Comparison of ENCODE assay signal across 7 mouse cellular contexts in genomic region chr3:115596523-115596922, GRCm38 (mm10).
DNase-seq lines count a peak whose midpoint lies in the region; TF ChIP-seq lines count a peak whose summit lies in the region.

No protein-coding gene starts in this region.

- no peak overlapping the region for H3K4me3 ChIP-seq in ES-E14 (ENCODE audit: insufficient read depth in 1 of 2, low read depth in 1 of 2, low read length in 2 of 2, poor library complexity in 1 of 2, severe bottlenecking in 1 of 2)
- H3K4me3 ChIP-seq in embryonic facial prominence, embryonic 10.5 days, result no peak overlapping the region
- no peak overlapping the region for H3K4me3 ChIP-seq in small intestine, adult 2 months (ENCODE audit: low read depth, low read length)

- in situ Hi-C loops in ES-E14 (cut with MboI; ENCODE audit: low sequenced_read_pairs in 2 of 2, unreplicated experiment in 2 of 2), result no loop called here

- no peaks in the 10 kb centered on the region for H3K27me3 ChIP-seq in embryonic facial prominence, embryonic 10.5 days (replicated peaks; ENCODE audit: low read depth, poor library complexity, severe bottlenecking)
- H3K27me3 ChIP-seq in small intestine, adult 2 months (ENCODE audit: control insufficient read depth, insufficient read depth, low read length), result no peaks in the 10 kb centered on the region

- H3K27ac ChIP-seq in ES-E14 (ENCODE audit: insufficient read depth, low read depth, low read length, poor library complexity, severe bottlenecking), result no peak overlapping the region
- H3K27ac ChIP-seq in embryonic facial prominence, embryonic 10.5 days (replicated peaks), result no peak overlapping the region
- H3K27ac ChIP-seq in small intestine, adult 2 months (ENCODE audit: insufficient read depth, low read depth, low read length), result no peak overlapping the region

- DNase-seq in ES-E14 (ENCODE audit: low read depth, low spot score), result peak; percentile 79
- peak; percentile 71 for DNase-seq in adrenal gland, postnatal 14 days
- peak; percentile 66 for DNase-seq in embryonic facial prominence, embryonic 10.5 days (ENCODE audit: low spot score)
- DNase-seq in heart, postnatal 14 days, result peak; percentile 73 to 86
- DNase-seq in layer of hippocampus, adult 11-12 months (ENCODE audit: low spot score), result peak; percentile 52
- DNase-seq in lung, postnatal 14 days, result peak; percentile 79

- no peaks in the 10 kb centered on the region for H3K36me3 ChIP-seq in ES-E14 (ENCODE audit: control insufficient read depth, insufficient read depth, low read length, poor library complexity, severe bottlenecking)
- no peaks in the 10 kb centered on the region for H3K36me3 ChIP-seq in embryonic facial prominence, embryonic 10.5 days (replicated peaks)
- H3K36me3 ChIP-seq in small intestine, adult 2 months (ENCODE audit: control insufficient read depth, insufficient read depth, low read length), result no peaks in the 10 kb centered on the region

- no peak for TF ChIP-seq POLR2A in small intestine, adult 2 months (IDR thresholded peaks at IDR 0.05; ENCODE audit: low read depth, low read length)

- H3K9me3 ChIP-seq in ES-E14 (ENCODE audit: control insufficient read depth, insufficient read depth, low read depth, low read length), result no peaks in the 10 kb centered on the region
- H3K9me3 ChIP-seq in embryonic facial prominence, embryonic 10.5 days, result no peaks in the 10 kb centered on the region

- no peaks in the 10 kb centered on the region for H3K4me1 ChIP-seq in ES-E14 (ENCODE audit: control insufficient read depth in 2 of 2, insufficient read depth in 2 of 2, low read length in 2 of 2, poor library complexity in 1 of 2)
- H3K4me1 ChIP-seq in embryonic facial prominence, embryonic 10.5 days, result no peaks in the 10 kb centered on the region
- H3K4me1 ChIP-seq in small intestine, adult 2 months (ENCODE audit: control insufficient read depth, insufficient read depth, insufficient read length, low read length), result no peaks in the 10 kb centered on the region

- no peak overlapping the region for H3K9ac ChIP-seq in ES-E14 (ENCODE audit: insufficient read depth, low read depth, low read length, poor library complexity, severe bottlenecking)

- 39% methylated on average over 6 of the region's 6 CpGs for WGBS in embryonic facial prominence, embryonic 10.5 days
- WGBS in small intestine, adult 2 months, result 22% methylated on average over 6 of the region's 6 CpGs

- TF ChIP-seq CTCF in small intestine, adult 2 months (IDR thresholded peaks at IDR 0.05; ENCODE audit: extremely low read depth, insufficient read length, insufficient replicate concordance, low read depth, low read length), result peak; percentile 59; the same call in 1 of the 2 replicates

- intact Hi-C loops in heart, postnatal 14 days (cut with DNase I), result loop anchor here (2.0 to 5.0 kb wide), 2 partner anchors 46 to 381 kb away; no protein-coding TSS in a partner anchor

TF ChIP-seq in ES-E14, 5 proteins besides CTCF, POLR2A, EP300 and RAD21:
- peak; percentile 38; the same call in 1 of the 2 replicates for TF ChIP-seq ZC3H11A (IDR thresholded peaks at IDR 0.05; ENCODE audit: borderline replicate concordance, low read depth, low read length)
- no peak for TF ChIP-seq CHD2 (IDR thresholded peaks at IDR 0.05; ENCODE audit: low read depth, low read length)
